Mouse (Mus musculus): ENCODE data around the gene Ranbp17.

- TF ChIP-seq POLR2A (IDR thresholded peaks at IDR 0.05; ENCODE audit: borderline replicate concordance, low read depth, low read length) = no peak
- no peak for TF ChIP-seq CTCF (IDR thresholded peaks at IDR 0.05; ENCODE audit: low read depth, low read length)
Observed at GRCm38 (mm10) chr11:33221566-33222365, 291.8 kb downstream of the Ranbp17 start.
